Mouse (Mus musculus) MEL (cell line): ENCODE data around the gene Gpc3.

Source experiments
- POLR2A ChIP-seq, 2 experiments: IDR thresholded peaks; 2 replicates each; pipeline ENCODE4 v1.6.1; 2011 to 2012; ENCODE audit warnings: low read length in 2 of 2, mild to moderate bottlenecking in 2 of 2, control low read depth in 1 of 2, improper control_type of control experiment in 1 of 2, low read depth in 1 of 2, moderate library complexity in 1 of 2; ENCODE audit not compliant: control insufficient read depth in 1 of 2, insufficient read depth in 1 of 2, poor library complexity in 1 of 2
- RCOR1 ChIP-seq: IDR thresholded peaks from 2 replicates; pipeline ENCODE4 v1.6.1; 2012; ENCODE audit warnings: low read depth, mild to moderate bottlenecking, inconsistent platforms, low read length, improper control_type of control experiment

DNA sequence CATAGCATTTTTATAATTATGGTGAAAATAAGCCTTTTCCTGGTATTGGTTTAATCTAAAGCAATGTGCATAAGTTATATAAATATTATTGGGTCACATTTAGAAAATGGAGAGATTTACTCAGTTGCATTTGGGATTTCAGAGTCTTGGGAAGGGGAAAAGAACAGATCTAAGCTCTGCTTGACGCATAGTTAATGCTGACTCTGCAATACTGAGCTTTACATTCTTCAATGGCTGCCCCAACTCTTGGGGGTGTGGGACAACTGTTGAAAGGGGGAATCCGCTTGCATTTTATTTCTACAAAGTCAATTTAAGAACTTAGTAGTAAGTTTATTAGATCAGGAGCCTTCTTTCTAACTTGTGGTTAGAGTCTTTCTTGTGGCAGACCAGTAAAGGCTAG is 28.4 kb upstream of the Gpc3 start:
- TF ChIP-seq POLR2A (IDR thresholded peaks at IDR 0.05; ENCODE audit: control insufficient read depth in 1 of 2, insufficient read depth in 1 of 2, low read depth in 1 of 2, low read length in 2 of 2, poor library complexity in 1 of 2) (no peak), RCOR1 (no peak)
